Mouse (Mus musculus): Measurements from ENCODE around the gene Zcchc17. TPM values are rescaled to one million over a fixed set of nuclear protein-coding genes. Genes with fewer than 3 reads are reported as not detected.

Gene Zcchc17
- polyA plus RNA-seq, 1 experiment from 2014 or later, result 63.3 TPM

DNA sequence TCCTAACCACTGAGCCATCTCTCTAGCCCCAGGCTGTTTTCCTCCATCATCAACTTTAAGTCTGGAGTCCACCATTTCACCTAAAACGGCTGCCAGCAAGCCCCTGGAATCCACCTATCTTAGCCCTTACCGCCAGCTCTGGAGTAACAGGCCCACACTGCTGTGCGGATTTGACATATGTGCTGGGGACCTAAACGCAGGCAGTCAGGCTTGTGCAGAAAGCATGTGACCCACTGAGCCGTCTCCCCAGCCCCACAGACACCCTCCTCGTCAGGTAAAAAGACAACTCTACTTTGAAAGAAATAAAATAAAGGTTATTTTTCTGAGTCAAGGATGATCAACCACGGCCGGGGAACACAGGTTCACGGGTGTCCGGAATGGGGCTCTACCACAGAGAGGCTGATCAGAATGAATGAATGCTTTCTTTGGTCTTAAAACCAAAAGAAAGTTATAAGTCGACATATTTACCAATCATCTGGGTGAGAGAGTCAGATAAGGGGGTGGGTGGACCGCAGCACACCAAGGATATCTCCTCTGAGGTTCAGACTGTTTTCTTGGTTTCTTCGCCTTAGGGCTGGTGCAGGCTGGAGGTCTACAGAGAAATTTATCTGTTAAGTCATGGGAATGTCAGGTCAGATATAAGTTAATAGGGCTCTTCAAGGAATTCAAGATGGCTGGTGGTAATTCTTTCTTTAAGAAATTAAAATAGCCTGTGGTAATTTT, 63.3 kb downstream of the Zcchc17 start:
- Histone ChIP-seq H3K4me3 (ENCODE audit: low read length) (no peak overlapping the region), H3K27me3 (ENCODE audit: insufficient read depth, low read length) (peaks cover 2% of the 10 kb centered on the region; the same call in 1 of the 2 replicates), H3K9ac (replicated peaks; ENCODE audit: low read length) (no peak overlapping the region), H3K4me2 (replicated peaks; ENCODE audit: low read depth, low read length) (no peak overlapping the region), H3K27ac (ENCODE audit: low read length) (no peak overlapping the region), H3K4me1 (ENCODE audit: insufficient read depth, low read length) (no peaks in the 10 kb centered on the region), H3K36me3 (ENCODE audit: insufficient read depth, low read length) (no peaks in the 10 kb centered on the region), H3K9me3 (ENCODE audit: low read length) (no peaks in the 10 kb centered on the region)
- ATAC-seq (ENCODE audit: low FRiP score, low TSS enrichment), result no peak
- 83% methylated on average over 13 of the region's 13 CpGs for WGBS

DNA sequence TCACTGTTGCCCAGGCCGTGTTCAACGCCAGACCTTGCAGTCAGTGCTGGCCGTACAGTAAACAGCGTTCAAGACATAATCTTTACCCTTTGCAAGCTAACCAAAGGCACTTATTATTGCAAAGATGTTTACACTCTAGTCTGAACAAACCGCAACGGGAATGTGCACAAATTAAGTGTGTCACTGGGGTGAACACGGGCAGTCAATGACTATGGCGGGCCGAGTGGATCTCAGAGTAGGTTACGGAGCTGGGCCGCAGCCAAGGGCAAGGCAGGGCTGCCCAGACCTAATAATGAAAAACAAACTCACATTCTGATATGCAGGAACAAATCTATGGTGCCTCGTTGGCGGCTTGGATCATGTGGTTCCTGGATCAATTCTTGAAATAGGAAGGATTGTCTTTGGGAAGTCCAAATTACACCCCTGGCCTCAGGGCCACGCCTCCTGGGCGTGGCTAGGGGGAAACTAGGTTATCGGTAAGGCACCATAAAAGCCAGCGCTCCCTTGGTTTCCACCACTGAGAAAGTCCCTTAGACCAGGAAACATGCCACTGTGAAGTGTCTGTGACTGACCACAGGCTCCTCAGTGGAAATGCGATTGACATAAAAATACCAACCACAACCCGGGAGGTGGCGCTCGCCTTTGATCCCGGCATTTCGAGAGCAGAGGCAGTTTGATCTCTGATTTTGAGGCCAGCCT, 64.5 kb downstream of the Zcchc17 start:
- no peaks in the 10 kb centered on the region for H3K9me3 ChIP-seq (ENCODE audit: low read length)
- 48% methylated on average over 23 of the region's 23 CpGs for WGBS
- no peak overlapping the region for H3K4me3 ChIP-seq (ENCODE audit: low read length)
- no peak overlapping the region for H3K9ac ChIP-seq (replicated peaks; ENCODE audit: low read length)
- H3K27me3 ChIP-seq (ENCODE audit: insufficient read depth, low read length), result peaks cover 2% of the 10 kb centered on the region; the same call in 1 of the 2 replicates
- no peak for ATAC-seq (ENCODE audit: low FRiP score, low TSS enrichment)
- H3K27ac ChIP-seq (ENCODE audit: low read length), result no peak overlapping the region
- no peaks in the 10 kb centered on the region for H3K36me3 ChIP-seq (ENCODE audit: insufficient read depth, low read length)
- H3K4me2 ChIP-seq (replicated peaks; ENCODE audit: low read depth, low read length), result no peak overlapping the region
- no peaks in the 10 kb centered on the region for H3K4me1 ChIP-seq (ENCODE audit: insufficient read depth, low read length)

DNA sequence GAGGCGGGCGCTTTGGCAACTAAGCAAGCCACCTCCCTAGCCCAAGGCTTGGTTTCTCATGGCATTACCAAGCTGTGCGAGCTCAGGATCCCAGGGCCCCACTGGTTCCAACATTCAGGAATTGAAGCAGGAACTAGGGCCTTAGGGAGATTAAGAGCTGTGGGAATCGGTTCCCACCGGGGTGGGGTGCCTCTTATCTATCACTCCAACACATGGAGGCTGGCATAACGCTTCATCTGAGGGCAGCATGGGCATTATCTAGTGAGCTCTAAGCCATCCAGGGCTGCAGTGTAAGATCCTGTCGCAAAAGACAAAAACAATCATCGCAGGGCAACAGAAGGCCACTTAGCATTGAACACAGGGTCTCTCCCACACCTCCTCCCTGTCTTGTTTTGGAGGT, 65.2 kb downstream of the Zcchc17 start:
- Histone ChIP-seq H3K9ac (replicated peaks; ENCODE audit: low read length) (no peak overlapping the region), H3K4me1 (ENCODE audit: insufficient read depth, low read length) (no peaks in the 10 kb centered on the region), H3K4me3 (ENCODE audit: low read length) (no peak overlapping the region), H3K27me3 (ENCODE audit: insufficient read depth, low read length) (peaks cover 2% of the 10 kb centered on the region; the same call in 1 of the 2 replicates), H3K27ac (ENCODE audit: low read length) (no peak overlapping the region), H3K9me3 (ENCODE audit: low read length) (no peaks in the 10 kb centered on the region), H3K4me2 (replicated peaks; ENCODE audit: low read depth, low read length) (no peak overlapping the region), H3K36me3 (ENCODE audit: insufficient read depth, low read length) (no peaks in the 10 kb centered on the region)
- no peak for ATAC-seq (ENCODE audit: low FRiP score, low TSS enrichment)
- 85% methylated on average over 8 of the region's 8 CpGs for WGBS

DNA sequence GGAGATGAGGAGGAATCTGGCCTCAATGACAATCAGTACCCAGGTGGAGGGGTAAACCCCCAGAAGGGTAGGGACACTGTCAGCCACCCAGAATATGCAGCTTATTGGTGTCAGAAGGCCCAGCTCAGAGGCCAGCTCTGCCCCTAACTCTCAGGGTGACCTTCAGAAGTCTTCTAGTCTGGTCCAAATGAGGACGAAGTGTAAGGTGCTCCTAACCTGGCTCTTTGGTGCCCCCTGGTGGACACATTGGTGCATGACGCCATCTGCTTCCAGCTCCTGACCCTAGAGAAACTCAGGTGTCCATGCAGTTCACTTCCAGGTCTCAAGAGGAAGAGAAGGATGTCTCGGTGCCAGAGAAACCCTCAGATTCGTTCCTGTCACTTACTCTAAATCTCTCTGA, 67.5 kb downstream of the Zcchc17 start:
- Histone ChIP-seq H3K4me1 (ENCODE audit: insufficient read depth, low read length) (no peaks in the 10 kb centered on the region), H3K9ac (replicated peaks; ENCODE audit: low read length) (no peak overlapping the region), H3K27me3 (ENCODE audit: insufficient read depth, low read length) (peaks cover 2% of the 10 kb centered on the region; the same call in 1 of the 2 replicates), H3K9me3 (ENCODE audit: low read length) (no peaks in the 10 kb centered on the region), H3K4me2 (replicated peaks; ENCODE audit: low read depth, low read length) (no peak overlapping the region), H3K27ac (ENCODE audit: low read length) (no peak overlapping the region), H3K4me3 (ENCODE audit: low read length) (no peak overlapping the region), H3K36me3 (ENCODE audit: insufficient read depth, low read length) (no peaks in the 10 kb centered on the region)
- ATAC-seq (ENCODE audit: low FRiP score, low TSS enrichment), result peak; percentile 79; the same call in 1 of the 2 replicates
- WGBS, result 3% methylated on average over 4 of the region's 4 CpGs

DNA sequence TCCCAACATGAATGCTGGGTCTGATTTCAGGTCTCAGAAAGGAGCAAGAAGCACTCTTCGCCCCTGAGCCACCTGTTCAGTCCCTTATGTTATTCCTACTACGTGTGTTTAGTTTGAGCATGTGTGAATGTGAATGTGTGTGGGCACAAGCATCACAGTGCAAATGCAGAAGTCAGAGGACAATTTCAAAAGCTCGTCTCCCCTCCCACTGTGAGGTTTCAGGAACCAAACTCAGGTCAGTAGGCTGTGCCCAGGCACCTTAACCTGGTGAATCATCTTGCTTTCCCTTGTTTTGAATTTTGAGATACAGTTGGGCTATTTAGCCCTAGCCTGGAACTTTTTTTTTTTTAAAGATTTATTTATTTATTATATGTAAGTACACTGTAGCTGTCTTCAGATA, 69.9 kb downstream of the Zcchc17 start:
- WGBS, result 69% methylated on average over 3 of the region's 3 CpGs
- Histone ChIP-seq H3K4me1 (ENCODE audit: insufficient read depth, low read length) (no peaks in the 10 kb centered on the region), H3K36me3 (ENCODE audit: insufficient read depth, low read length) (no peaks in the 10 kb centered on the region), H3K27ac (ENCODE audit: low read length) (no peak overlapping the region), H3K4me2 (replicated peaks; ENCODE audit: low read depth, low read length) (no peak overlapping the region), H3K4me3 (ENCODE audit: low read length) (no peak overlapping the region), H3K9me3 (ENCODE audit: low read length) (no peaks in the 10 kb centered on the region), H3K9ac (replicated peaks; ENCODE audit: low read length) (no peak overlapping the region), H3K27me3 (ENCODE audit: insufficient read depth, low read length) (no peaks in the 10 kb centered on the region; the same call in 1 of the 2 replicates)
- no peak for ATAC-seq (ENCODE audit: low FRiP score, low TSS enrichment)

DNA sequence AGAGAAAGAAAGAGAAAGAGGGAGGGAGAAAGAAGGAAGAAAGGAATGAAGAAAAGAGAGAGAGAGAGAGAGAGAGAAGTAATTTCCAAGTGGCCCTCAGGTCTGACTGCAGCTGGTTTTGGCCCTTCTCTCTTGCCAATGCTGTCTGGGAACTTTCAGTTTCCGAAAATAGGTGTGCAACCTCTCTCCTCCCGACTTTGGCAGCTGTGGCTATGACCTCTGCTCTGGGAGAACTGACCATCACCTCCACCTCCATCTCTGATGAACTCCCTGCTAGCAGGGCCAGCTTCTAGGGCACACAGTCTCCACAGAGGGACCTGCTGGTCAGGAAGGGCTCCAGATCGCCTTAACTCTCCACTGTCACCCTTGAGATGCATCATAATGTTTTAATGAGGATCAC, 73.2 kb downstream of the Zcchc17 start:
- Histone ChIP-seq H3K27me3 (ENCODE audit: insufficient read depth, low read length) (no peaks in the 10 kb centered on the region; the same call in 1 of the 2 replicates), H3K27ac (ENCODE audit: low read length) (no peak overlapping the region), H3K36me3 (ENCODE audit: insufficient read depth, low read length) (no peaks in the 10 kb centered on the region), H3K4me1 (ENCODE audit: insufficient read depth, low read length) (no peaks in the 10 kb centered on the region), H3K9ac (replicated peaks; ENCODE audit: low read length) (no peak overlapping the region), H3K4me3 (ENCODE audit: low read length) (no peak overlapping the region), H3K9me3 (ENCODE audit: low read length) (no peaks in the 10 kb centered on the region), H3K4me2 (replicated peaks; ENCODE audit: low read depth, low read length) (no peak overlapping the region)
- ATAC-seq (ENCODE audit: low FRiP score, low TSS enrichment), result no peak
- 37% methylated on average over 3 of the region's 3 CpGs for WGBS

DNA sequence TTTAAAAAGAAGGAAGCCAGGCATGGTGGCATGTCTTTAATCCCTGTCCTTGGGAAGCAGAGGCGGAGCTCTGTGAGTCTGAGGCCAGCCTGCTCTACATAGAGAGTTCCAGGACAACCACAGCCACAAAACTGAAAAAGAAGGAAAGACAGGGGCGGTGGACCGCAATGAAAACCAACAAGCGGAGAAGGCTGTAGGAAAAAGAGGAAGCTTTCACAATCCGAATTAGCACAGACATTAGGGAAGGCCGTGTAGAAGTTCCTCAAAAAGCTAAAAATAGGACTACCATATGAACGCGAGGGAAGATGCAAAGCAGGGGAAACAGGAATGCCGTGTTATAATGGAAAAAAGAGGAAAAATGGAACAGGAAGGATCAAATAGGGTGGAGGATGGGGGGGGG, 75.9 kb downstream of the Zcchc17 start:
- ATAC-seq (ENCODE audit: low FRiP score, low TSS enrichment), result no peak

DNA sequence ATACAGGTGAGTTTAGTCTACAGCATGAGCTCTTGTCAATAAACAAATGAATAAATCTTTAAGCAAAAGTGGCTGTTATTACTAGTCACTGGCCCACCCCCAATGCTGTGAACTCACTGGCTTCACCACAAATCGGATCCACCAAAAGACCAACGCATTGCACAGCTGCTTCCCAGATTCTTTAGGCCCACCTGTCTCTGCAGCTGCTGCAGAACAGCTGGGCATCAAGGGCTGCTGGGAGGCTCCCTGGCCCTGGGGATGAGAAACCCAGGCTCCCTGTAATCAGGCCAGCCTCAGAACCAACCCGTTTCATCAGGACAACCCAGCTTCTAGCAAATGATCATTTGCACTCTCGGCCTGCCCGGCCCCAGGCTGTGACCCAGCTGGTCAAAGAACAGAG, 76.9 kb downstream of the Zcchc17 start:
- Histone ChIP-seq H3K27me3 (ENCODE audit: insufficient read depth, low read length) (no peaks in the 10 kb centered on the region; the same call in 1 of the 2 replicates), H3K9me3 (ENCODE audit: low read length) (no peaks in the 10 kb centered on the region), H3K36me3 (ENCODE audit: insufficient read depth, low read length) (no peaks in the 10 kb centered on the region), H3K27ac (ENCODE audit: low read length) (no peak overlapping the region), H3K4me3 (ENCODE audit: low read length) (no peak overlapping the region), H3K4me2 (replicated peaks; ENCODE audit: low read depth, low read length) (no peak overlapping the region), H3K4me1 (ENCODE audit: insufficient read depth, low read length) (no peaks in the 10 kb centered on the region), H3K9ac (replicated peaks; ENCODE audit: low read length) (no peak overlapping the region)
- WGBS, result 78% methylated on average over 5 of the region's 5 CpGs
- ATAC-seq (ENCODE audit: low FRiP score, low TSS enrichment), result no peak

More for the DNA sequence above, 75.9 kb downstream of the Zcchc17 start:
- no peak overlapping the region for H3K9ac ChIP-seq (replicated peaks; ENCODE audit: low read length)
- no peaks in the 10 kb centered on the region; the same call in 1 of the 2 replicates for H3K27me3 ChIP-seq (ENCODE audit: insufficient read depth, low read length)
- WGBS, result 79% methylated on average over 9 of the region's 9 CpGs
- no peak overlapping the region for H3K4me3 ChIP-seq (ENCODE audit: low read length)
- H3K9me3 ChIP-seq (ENCODE audit: low read length), result no peaks in the 10 kb centered on the region
- no peaks in the 10 kb centered on the region for H3K4me1 ChIP-seq (ENCODE audit: insufficient read depth, low read length)
- H3K36me3 ChIP-seq (ENCODE audit: insufficient read depth, low read length), result no peaks in the 10 kb centered on the region
- H3K27ac ChIP-seq (ENCODE audit: low read length), result no peak overlapping the region
- H3K4me2 ChIP-seq (replicated peaks; ENCODE audit: low read depth, low read length), result no peak overlapping the region

DNA sequence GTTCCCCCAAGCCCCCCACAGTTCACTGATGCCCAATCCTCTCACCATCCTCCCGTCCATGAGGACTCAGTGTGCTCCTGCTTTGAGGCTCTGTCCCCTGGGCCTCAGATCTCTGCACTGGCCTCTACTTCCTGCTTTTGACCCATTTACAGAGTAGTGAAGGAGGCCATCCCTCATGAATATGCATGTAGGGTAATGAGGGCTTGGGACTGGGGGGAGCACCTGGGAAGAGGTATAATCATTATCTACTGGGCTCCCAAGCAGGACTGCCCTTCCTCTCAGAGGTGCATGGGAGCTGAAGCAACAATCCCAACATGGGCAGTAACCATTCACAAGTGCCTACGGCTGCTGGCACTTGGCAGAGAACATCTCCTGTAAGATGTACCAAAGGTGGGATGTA, 80.6 kb downstream of the Zcchc17 start, which contains the start of gene Serinc2:
TSS of gene Serinc2 (minus strand) at position 101 of the 400 bp plus-strand sequence.
- Histone ChIP-seq H3K9ac (replicated peaks; ENCODE audit: low read length) (no peak within 1 kb of the TSS), H3K4me2 (replicated peaks; ENCODE audit: low read depth, low read length) (no peak within 1 kb of the TSS), H3K27ac (ENCODE audit: low read length) (no peak within 1 kb of the TSS), H3K36me3 (ENCODE audit: insufficient read depth, low read length) (no peaks in the 10 kb centered on the region), H3K9me3 (ENCODE audit: low read length) (no peaks in the 10 kb centered on the region), H3K27me3 (ENCODE audit: insufficient read depth, low read length) (peaks cover 26% of the 10 kb centered on the region), H3K4me1 (ENCODE audit: insufficient read depth, low read length) (peaks cover 9% of the 10 kb centered on the region; the same call in 1 of the 2 replicates), H3K4me3 (ENCODE audit: low read length) (no peak within 1 kb of the TSS)
- WGBS, result 51% methylated on average over 2 of the region's 2 CpGs
- no peak for ATAC-seq (ENCODE audit: low FRiP score, low TSS enrichment)
